Mouse (Mus musculus): ENCODE measurements around the gene Pi16.
"Not testable (repeated sequence)": the region's sequence is repeated elsewhere in the genome, so short reads cannot be mapped to it uniquely, and the experiment has no call there.

The Pi16 gene

GRCm38 (mm10) chr17:29330671-29331410, 13.4 kb downstream of the Pi16 start:
- no peak for DNase-seq (ENCODE audit: low spot score in 2 of 2)

- no peak for DNase-seq (ENCODE audit: low spot score in 2 of 2)
These were observed 14.8 kb downstream of the Pi16 start for GRCm38 (mm10) chr17:29332186-29332685.

- no peak for DNase-seq (ENCODE audit: low spot score in 2 of 2)
These were observed 18.9 kb downstream of the Pi16 start for GRCm38 (mm10) chr17:29336266-29336990.

GRCm38 (mm10) chr17:29337979-29338823, 20.7 kb downstream of the Pi16 start:
- no peak for DNase-seq (ENCODE audit: low spot score in 2 of 2)

GRCm38 (mm10) chr17:29339170-29339768, 21.8 kb downstream of the Pi16 start:
- no peak for DNase-seq (ENCODE audit: low spot score in 2 of 2)

DNA sequence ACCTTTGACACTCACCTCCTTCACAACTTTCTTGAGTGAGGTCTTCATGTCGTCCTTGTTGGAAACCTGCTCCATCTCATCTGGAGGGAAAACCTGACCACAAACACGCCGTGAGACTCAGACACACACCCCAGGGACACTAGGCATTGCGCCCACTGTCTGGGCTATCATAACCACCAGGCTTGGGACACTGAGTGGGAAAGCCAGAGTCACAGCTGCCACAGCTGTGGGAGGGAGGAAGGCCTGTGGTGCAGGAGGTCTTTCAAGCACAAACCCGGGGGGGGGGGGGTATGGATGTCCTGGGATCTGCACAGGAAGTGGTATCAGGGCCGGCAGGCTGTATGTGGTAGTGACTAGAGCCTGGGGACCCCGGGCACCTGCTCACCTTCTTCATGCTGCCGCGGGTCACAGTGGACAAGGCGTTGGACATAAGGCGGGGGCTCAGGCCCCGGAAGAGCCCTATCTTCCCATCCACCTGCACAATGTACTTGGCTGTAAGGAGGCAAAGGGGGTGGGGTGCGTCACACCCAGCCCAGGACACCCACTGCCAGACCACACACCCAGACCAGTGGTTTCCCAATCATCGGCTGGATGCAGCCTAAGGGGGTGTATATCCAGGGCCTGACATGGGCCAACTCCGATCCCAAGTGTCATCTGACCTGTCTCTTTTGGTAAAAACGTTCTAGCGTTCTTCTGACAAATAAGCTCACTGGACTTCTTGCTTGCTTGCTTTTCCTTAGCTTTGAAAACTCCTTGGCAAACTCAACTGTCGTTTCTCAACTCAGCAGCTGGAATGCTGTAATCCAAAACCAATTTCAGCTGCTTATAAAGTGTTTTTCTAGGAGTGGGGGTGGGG, 23.2 kb downstream of the Pi16 start:
- DNase-seq (ENCODE audit: low spot score in 2 of 2) = no peak

DNA sequence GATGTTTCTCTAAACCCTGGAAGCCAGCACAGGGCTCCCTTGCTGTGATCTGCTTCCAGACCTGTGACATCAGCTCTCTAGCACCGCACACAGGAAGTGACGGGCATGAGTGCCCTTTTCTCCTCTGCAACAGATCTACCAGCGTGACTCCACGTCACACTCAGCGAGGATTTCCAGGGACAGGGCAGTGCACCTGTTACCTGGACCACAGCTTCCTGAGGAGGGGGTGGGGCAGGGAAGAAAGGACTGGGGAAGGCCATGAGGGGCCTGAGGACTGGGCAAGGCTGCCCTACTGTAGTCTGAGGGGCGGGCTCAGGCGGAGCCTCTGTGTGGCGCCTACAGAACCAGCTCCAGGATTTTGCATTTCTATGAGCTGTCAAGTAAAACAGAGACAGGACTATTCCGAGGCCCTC, 24.1 kb downstream of the Pi16 start:
- DNase-seq (ENCODE audit: low spot score in 2 of 2) = peak in 1 of 2 experiments; percentile 44

DNA sequence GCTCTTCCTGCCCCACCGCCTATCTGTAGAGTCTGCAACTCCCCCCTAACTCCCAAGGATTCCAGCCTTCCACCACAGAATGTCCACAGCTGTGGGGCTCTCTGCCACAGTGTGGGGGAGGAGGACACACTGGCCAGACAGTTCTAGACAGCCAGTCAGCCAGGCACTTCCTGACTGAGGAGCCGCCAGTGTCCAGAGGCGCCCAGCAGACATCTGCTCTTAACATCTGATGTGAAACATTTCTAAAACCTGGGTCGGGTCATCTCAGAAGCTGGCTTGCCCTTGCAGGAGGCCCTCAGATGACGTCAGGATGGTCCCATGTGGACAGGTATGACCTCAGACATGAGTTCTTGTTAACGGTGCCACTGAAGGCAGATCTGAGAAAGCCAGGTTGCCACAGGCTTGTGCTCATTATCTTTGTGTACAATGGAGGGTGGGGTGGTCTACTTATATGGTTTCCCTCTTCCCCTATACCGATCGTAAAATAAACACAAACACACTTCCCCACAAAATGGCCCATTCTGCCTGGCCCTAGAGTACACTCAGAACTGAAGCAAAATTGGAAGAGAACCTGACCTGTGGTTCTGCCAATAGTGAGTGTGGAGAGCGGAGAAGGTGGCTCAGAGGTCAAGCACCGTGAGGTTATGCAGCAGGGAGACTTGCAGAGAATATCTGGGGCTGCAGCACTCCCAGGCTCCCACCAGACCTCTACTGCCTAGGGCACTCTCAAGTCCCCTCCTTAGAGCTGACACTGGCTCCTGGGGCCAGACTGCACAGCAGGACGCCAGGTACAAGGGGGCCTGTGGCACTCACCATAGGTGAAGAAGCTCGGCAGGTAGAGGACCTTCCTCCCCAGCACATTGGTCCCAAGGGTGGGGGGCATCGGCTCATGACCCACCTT, 24.8 kb downstream of the Pi16 start:
- DNase-seq (ENCODE audit: low spot score in 2 of 2) = no peak

DNA sequence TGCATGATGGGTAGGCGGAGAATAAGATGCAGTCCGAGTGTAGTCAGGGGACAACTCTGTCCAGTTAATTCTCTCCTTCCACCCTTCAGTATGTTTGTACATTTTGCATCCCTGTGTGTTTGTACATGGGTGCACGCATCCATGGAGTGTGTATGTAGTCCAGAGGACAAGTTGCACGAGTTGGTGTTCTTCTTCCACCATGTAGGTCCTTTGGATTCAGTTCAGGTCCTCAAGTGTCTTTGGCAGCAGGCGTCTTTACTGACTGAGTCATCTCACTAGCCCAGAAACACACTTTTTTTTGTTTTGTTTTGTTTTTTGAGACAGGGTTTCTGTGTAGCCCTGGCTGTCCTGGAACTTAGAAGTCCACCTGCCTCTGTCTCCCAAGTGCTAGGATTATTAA, 25.8 kb downstream of the Pi16 start:
- DNase-seq (ENCODE audit: low spot score in 2 of 2) = no peak

- no peak for DNase-seq (ENCODE audit: low spot score in 2 of 2)
These were observed 27.8 kb downstream of the Pi16 start for GRCm38 (mm10) chr17:29345272-29345671.

DNA sequence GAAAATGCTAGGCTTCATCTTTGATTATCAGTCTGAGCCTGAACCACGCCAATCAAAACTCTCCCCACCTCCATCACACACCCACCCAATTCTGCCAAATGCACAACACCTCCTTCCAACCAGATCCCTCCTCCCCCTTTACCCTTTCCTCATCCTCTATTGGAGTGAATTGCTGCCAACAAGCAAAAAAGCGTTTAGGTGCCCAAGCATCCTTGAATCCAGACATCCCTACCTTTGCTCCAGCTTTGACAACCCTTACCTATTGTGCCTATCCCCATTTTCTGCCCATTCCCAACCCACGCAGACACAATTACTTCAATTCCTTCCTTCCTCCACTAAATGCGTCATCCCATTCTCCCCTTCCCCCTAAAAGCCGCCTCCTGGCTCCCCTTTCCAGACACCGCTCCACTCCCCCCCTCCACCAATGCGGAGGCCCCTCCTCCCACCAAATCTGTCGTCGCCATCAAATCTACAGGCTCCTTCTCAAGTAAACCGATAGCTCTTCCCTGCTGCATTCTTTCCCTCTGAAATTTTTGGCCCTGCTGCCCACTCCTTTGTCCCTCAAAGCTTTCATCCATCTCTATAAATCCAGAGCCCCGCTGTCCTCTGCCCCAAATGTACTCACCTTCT, 29.1 kb downstream of the Pi16 start:
- DNase-seq (ENCODE audit: low spot score in 2 of 2) = no peak

GRCm38 (mm10) chr17:29347126-29347644, 29.7 kb downstream of the Pi16 start:
- no peak for DNase-seq (ENCODE audit: low spot score in 2 of 2)

- DNase-seq (ENCODE audit: low spot score in 2 of 2) = peak; percentile 99
These were observed 30.3 kb downstream of the Pi16 start, which contains the start of gene Mtch1 for GRCm38 (mm10) chr17:29347645-29348256. Gene Mtch1, minus strand, starts transcription at chr17:29347934.

DNA sequence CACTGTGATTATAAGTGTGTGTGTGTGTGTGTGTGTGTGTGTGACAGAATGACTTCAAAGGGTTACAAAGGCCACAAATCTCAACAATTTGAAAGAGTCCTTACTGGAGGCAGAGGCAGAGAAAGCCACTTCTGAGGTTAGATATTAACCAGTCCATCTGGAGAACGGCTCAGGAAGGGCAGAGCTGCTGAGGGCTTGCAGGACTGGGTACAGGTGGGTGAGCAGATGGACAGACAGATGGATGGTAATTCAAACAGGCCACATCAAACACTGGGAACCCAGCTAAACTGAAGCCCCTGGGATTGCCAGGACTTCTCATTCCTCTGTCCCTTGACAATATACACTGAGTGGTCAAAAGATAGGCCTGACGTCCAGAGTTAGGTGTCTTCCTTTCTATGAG, 31.5 kb downstream of the Pi16 start:
- DNase-seq (ENCODE audit: low spot score in 2 of 2) = no peak

DNA sequence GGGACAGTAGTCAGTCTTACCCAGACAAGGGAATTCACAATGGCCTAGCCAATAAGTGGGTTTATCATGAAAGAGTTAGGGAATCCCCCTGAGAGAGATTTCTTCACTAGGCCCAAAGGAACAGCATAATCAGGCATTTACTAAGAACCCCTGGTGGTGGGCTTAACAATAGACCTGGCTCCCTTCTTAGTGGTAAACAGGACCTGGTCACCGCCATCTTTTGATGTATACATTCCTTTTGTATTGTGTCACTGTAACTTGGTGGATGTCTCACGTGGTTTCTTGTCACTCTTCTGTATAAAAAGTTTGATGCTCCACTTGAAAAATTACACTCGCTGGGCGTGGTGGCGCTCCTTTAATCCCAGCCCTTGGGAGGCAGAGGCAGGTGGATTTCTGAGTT, 33.6 kb downstream of the Pi16 start:
- not testable (repeated sequence) for DNase-seq (ENCODE audit: low spot score in 2 of 2)

- DNase-seq (ENCODE audit: low spot score in 2 of 2) = no peak
These were observed 38.0 kb downstream of the Pi16 start for GRCm38 (mm10) chr17:29355461-29355840.

GRCm38 (mm10) chr17:29355841-29356478, 38.5 kb downstream of the Pi16 start:
- no peak for DNase-seq (ENCODE audit: low spot score in 2 of 2)

- DNase-seq (ENCODE audit: low spot score in 2 of 2) = no peak
These were observed 39.0 kb downstream of the Pi16 start for GRCm38 (mm10) chr17:29356479-29356856.
